ENCODE assay signal across 17 mouse cellular contexts in the genomic region with DNA sequence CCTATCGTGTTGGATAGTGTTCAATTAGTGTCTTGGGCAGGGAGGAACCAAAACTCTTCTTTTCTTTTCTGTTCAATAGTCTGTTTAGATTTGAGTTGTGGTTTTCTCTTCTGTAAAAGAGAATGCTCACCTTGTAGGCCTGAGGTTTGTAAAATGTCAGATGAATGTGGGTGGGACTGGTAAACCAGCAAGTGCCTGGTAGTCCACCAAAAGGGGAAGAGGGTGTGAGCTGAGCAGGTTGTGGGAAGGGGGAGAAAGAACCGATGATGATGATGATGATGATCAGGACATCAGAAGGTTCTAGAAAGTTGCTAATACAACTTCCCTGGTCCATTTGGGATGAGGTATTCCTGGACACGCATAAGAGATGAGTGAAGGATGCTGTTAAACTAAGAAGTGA.
"Had no signal": no experiment of that assay in that cellular context is flagged by ENCODE, and none has a peak within 500 bp of the region (broad histone marks: within the 10 kb centered on the region; RNA-seq: fewer than 3 reads in every experiment).

No protein-coding gene starts in this region.

- H3K27ac ChIP-seq: liver, embryonic 14.5 days; midbrain, embryonic 10.5 days; neural tube, embryonic 13.5 days; neural tube, embryonic 15.5 days; stomach, embryonic 15.5 days; stomach, postnatal 0 days had no signal

- ATAC-seq: midbrain, embryonic 16.5 days had no signal

- DNase-seq: lung, adult 18-20 months; lung, embryonic 14.5 days; lung, postnatal 10 days; lung, postnatal 4 days; midbrain, embryonic 14.5 days; right cerebral cortex, postnatal 14 days; thymus, adult 2 months; thymus, postnatal 14 days; thymus, postnatal 36 days had no signal

- H3K4me3 ChIP-seq: midbrain, embryonic 10.5 days; myocyte; neural tube, embryonic 13.5 days; neural tube, embryonic 15.5 days; stomach, embryonic 15.5 days had no signal
